Mouse (Mus musculus) spleen, adult 2 months (tissue): ENCODE measurements around the gene Gpc6.

Experiments
- CTCF ChIP-seq: fragments of 200-500 bp; IDR thresholded peaks from 2 replicates; pipeline ENCODE4 v1.5.1; 2011; ENCODE audit warnings: mild to moderate bottlenecking, inconsistent platforms; ENCODE audit not compliant: insufficient read depth, insufficient read length, insufficient replicate concordance; ENCODE audit errors: extremely low read depth
- POLR2A ChIP-seq: fragments of 200-500 bp; IDR thresholded peaks from 2 replicates; pipeline ENCODE4 v1.6.1; 2011; ENCODE audit warnings: low read depth, low read length, inconsistent platforms

GRCm38 (mm10) chr14:117421170-117421569, 496.1 kb downstream of the Gpc6 start:
- no peak for TF ChIP-seq CTCF
- no peak for TF ChIP-seq POLR2A
